Mouse (Mus musculus) left cerebral cortex, adult 9 months (tissue): ENCODE data around the gene Skida1.

ENCODE experiments used
- DNase-seq, 2 experiments: peaks; one replicate each; pipeline ENCODE4 v3.0.0; 2022; ENCODE audit warnings: low spot score in 2 of 2

Skida1 gene

DNA sequence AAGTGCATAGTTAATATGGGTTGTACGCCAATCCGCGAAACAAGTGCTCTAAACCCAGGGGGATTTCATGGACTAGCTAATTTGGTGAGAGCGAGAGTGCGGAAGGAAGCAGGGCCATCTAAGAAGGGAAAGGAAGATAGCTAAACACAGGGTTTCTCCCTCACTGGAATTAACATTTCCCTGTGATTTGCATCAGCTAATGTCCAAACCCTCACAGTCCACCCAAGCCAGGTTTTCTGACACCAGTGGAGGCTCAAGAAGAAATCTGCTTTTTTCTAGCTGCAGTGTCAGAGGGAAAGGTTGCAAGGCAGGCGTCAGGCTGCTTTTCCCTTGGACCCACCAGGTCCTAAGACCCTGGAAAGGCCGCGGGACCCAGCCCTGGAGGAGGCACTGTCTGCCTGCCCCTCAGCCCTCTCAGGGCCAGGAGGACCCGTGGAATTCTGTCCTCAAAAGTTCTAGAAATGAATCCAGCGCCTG, 9.9 kb downstream of the Skida1 start:
- DNase-seq: no peak

DNA sequence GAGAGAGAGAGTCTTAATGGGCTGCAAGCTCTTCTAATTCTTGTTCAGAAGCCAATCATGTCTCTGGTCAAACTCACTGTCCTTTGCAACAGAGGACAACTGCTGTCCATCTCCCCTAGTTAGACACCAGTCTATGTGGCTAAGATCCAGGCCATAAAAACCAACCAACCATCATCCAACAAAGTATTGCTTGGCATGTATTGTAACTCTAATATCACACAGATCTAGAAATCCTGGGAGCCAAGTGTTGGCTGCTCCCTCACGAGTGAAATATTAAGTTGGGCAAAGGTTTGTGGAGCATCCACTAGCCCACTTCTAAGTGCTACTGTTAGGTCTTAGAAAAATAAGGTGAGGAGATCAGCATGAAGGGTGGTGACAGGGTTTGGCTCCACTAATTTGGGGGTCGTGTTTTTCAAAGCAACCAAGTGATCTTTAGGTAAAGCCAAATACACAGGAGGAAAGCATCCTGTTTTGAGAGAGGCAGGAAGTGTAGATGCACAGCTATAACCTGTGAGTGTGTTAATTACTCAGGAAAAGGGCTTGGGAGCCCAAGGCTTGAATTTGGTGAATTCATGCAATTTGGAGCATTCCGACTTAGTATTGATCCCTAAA, 10.6 kb downstream of the Skida1 start:
- DNase-seq: no peak

DNA sequence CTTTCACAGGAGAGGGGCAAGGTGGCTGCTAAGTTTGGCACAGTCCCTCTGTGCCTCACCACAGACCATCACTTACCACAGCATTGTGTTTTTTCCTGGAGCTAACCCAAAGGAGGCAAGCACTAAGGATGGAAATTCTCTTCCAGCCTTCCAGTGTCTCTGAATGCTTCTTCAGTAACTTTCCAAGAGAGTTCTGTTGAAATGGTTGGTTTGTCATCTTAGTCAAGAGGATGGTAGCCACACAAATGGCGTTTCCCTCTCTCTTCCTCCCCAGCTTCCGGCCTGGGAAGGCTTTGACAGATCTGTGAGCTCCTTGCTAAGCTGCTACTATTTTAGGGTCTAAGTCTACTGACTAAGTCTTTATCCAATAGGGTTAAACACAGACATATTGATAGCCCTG, 11.4 kb downstream of the Skida1 start, which contains the start of gene A930004D18Rik:
TSS of gene A930004D18Rik (minus strand) at position 247 of the 400 bp plus-strand sequence.
- DNase-seq: no peak

DNA sequence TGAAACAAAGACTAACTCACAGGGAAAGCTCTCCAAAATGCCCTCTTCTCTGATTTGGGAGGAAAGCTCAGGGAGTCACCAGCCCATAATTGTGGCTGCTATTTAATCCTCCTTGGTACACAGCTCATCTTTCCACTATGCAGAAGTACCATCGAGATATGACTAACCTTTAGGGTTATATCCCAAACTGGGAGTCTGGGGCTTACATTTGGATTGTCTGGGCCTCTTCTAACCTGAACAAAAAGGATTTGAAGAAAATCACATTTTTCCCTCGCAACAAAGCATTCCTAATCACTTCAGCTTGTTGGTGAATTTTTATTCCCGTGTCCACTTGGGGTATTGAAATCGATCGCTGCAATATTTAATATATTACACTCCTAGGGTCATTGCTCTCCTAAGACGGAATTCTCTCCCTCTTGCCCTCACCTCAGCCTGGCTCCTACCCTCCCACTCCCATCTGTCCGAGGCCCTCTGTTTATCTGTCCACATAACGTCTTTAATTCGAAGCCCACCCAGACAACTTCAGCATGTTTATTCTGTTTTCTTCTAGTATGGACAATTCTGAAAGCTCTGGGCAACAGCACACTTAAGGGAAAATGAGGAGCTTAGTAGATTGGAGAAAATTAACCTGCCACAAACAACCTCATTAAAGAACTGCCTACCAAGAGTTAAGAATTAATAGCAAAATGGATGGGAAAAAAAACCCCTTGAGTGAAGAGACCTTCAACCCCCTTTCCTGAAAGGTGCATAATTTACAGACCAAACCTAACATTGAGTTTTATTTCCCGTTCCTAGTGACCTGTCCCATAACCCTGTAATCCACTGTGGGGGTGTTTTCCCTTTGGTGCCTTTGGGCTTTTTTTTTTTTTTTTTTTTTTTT, 14.2 kb downstream of the Skida1 start:
- no peak for DNase-seq

DNA sequence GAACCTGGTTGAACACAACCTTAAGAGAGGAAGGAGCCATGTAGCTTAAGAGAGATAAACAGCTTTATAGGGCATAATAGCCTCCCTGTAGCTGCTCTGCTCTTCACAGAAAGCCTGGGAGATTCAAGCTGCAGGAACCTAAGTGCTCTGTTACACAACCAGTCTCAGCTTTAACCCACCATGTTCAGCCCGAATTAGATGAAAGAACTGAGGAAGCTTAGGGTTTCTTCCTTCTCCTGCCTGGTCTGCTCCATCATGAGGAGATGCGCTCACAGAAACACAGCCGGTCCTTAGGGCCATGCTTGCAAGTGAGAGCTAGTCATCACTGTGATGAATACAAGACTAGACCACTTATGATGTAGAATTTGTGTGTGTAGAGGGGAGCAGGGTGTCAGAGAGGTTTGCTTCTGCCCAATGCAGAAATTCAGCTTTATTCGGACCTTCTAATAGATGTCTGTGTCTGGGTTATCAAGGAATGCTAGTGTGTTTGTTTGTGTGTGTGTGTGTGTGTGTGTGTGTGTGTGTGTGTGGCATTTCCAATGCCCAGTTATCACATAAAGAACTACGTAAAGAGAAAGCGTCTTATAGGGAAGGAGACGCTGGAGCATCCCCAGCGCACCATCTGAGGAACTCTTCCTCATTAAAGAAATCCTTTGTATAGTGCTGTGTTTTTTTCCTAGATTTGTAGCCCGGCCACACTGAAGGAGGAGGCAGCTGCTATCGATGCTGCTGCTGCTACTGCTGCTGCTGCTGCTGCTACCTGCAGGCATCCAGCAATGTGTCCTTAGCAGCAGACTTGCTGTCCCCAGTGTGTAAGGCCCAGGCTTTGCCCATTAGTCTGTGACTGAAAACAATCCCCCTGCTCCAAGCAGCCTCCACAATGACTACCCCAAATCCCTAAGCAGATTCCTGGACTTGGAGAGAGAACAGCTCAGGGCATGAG, 15.4 kb downstream of the Skida1 start:
- DNase-seq: no peak

DNA sequence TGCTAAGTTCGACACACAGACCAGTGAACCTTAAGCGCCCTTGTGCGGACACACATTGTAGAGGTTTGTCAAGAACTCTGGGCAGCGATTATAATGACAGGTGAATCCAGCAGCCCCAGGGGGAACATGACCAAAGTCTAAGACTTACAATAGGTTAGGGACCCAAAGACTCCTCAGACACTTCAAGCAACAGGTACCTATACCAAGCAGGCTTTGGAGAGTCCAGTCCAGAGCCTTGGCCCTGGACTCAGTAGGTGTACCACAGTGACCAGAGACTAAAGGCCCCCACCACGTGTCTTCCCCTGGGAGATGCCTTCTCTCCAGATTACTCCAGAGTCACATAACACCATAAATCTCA, 16.3 kb downstream of the Skida1 start:
- no peak for DNase-seq

DNA sequence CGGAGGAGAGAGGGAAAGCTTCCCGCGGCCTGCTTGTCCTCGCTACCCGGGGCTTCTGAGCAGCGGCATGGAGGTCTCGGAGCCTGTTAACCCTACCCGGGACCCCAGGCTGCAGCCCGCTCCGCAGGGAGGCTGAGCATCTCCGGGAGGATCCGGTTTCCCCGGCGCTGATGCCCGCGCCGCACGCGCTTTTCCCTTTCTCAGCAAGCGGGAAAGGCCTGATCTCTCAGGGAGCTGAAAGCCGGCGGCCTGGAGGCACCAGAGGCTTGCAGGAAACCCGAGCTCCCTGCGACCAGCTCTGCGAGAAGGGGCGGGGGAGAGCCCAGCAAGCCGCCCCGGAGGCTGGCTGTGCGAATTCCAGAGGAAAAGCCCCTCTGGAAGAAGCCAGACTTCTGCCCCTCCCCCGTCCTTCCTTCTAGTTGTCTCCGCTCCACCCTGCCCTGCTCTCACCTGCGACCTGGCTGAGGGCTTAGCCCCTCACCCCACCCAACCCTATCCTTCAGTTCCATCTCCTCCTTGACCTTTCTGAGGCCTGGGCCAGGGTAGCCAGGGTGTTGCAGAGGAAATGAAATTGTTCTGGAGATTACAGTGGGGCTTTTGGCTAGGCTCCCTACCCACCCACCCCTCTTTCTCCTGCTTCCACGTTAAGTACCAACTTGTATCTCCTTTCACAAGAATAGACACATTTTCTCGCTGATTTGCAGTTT, 16.9 kb downstream of the Skida1 start:
- DNase-seq: no peak

DNA sequence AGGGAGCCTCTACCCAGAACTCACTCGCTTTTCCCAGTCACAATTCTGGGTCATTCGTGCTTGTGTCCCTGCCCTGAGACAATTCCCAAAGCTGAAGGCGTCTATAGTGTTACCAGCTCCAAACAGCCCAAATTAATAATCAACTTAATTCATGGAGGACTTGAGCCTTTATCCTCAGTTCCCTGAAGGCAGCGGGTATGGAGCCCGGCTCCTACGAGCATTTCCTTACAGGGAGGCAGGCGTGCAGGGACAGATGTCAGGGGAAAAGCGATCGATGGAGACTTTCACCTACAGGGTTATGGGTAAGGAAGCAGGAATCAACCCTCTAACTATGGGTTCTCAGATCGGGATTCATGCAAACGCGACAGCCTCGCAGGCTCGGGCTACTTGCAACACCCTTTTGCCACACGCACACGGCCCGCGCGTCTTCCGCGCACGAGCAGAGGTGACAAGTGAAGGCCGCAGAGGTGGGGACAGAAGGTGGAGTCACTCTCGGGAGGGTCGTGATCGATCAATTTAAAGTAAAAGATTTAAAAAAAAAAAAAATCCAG, 17.5 kb downstream of the Skida1 start:
- no peak for DNase-seq

DNA sequence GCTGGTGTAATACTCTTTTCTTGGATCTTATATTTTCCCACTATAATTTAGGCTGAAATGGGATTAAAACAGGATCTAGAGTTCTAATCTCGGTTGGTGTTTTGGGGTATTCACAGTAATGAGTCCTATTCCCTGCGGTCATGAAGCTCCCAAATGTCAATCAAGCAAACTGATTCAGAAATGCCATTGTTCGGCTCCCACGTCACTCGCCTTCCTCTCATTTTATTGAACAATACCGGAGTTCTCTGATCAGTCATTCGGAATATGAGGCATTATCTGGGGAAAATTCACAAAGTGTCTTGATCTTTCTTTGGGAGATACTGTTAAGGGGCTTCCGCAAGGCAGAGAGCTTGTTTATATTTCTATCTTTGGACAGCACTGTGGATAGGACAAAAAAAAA, 18.3 kb downstream of the Skida1 start:
- DNase-seq: no peak

DNA sequence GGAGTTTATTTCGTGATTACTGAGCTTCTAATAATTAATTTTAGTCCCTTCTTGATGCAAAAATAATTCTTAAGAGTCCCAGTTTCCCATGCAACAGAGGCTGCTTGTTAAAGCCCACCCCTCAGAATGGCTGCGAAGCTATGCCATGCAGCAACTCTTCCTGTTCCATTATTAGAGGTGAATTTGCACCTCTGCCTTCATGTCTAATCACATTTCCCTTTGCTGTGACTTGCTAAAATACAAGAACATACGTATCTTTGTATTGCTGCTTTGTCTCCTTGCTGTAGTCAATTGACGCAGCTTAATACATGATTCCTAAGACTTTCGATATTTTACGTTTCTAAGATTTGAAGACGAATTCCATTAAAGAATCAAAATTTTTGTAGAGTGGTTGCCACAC, 19.2 kb downstream of the Skida1 start:
- DNase-seq: no peak

DNA sequence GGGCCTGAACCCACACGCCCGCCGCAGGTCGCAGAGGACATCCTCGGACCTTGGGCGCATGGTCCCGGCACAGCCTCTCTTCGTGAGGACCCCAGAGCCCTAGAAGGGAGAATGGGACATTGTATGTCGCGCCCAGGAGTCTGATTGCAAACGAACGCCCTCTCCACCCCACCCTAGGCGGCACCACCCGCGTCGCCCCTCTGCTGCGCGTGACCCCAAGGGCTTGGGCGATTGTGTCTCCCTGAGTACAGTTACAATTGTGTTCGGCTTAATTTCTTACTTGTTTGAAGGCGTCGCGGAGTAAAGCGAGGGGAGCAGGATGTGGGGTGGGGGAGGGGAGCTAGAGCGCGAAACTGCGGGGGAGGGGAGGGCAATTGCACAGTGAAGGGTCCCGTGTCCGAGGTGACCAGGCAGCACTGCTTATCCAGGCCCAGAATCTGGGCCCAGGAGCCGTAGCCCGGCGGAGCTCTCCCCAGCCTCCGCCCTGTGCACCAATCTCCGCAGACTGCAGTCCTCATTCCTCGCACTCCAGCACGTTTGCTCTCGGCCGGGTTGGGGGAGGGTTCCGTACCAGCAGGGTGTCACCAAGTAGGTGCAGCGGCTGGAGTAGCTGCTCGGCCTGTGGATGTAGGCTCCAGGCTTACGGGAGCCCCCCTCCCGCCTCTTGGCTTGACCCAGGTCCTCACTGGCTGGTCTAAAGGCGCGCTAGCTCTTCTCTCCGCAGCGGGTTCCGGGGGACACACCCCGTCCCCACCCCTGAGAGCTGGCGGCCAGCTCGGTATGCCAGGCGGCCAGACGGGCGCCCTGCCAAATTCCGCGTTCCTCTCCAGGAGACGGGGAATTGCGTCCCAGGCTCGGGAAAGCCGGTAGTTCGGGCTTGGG, 20.5 kb downstream of the Skida1 start:
- DNase-seq: peak in 1 of 2 experiments; percentile 81

DNA sequence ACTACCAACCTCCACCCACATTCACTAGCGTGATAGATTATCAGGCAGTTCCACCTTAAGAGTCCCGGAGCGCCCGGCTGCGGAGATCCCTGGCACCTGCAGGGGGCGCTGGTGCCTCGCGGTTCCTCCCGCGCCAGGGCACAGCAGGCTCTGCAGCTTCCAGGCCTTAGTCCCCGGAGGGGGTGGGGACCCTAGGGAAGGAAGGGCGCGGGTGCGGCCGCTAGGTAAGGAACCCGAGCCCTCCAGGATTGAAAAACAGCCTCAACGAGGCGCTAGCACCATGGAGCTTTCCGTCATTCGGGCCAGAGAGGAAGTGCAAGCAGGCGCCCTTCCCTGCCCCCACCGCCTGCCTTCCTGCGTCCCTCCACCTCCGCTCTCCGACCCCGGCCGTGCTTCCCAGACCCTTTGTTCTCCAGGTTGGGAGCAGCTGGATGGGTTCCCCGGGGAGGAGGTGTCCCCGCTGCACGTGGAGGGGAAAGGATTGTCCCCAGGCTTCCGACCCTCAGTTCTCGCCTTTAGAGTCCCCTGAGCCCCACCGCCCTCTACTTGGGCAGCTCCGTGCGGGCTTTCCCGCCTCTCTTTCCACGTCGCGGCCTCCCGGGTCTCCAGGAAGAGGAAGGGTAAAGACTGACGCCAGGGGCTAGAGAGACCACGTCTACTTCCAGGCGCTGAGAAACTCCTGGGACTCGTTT, 21.3 kb downstream of the Skida1 start:
- peak; percentile 77 to 95 for DNase-seq

DNA sequence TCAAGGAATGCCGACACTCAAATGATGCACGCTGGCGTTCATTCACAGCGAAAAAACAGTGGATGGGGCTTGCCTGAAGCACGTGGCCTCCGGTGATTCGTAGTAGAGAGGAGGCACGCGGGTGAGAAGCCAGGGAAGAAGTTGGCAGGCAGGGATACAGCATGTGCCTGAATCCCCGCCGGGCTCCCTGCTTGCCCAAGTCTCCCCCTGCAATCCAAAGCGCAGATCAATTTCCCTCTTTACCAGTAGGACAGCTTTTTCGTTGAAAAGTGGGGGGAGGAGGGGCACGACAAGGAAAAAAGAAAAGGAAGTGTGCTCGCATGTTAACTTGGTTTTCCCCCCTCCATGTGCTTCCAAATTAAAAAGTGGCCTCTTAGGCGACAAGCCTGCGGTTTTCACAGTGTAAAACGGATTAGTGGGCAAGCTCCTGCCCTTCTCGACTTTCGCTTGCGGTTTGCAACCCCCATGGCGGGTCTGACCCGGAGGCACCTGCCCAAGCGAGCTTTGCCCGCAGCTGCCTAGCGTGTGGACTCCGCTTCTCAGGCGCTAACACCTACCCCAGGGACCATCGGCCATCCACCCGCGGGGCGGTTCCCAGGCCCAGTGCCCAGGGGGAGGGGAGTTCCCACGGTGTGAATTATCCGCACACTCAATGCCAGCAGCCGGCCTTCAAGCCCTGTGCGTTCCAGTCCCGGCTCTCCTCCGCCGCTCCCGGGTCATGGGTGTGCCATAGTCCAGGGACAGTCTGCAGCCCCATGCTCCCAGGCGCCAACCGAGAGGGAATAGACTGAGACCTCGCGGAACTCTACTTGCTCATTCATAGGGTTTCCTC, 22.5 kb downstream of the Skida1 start:
- DNase-seq: peak in 1 of 2 experiments; percentile 40

DNA sequence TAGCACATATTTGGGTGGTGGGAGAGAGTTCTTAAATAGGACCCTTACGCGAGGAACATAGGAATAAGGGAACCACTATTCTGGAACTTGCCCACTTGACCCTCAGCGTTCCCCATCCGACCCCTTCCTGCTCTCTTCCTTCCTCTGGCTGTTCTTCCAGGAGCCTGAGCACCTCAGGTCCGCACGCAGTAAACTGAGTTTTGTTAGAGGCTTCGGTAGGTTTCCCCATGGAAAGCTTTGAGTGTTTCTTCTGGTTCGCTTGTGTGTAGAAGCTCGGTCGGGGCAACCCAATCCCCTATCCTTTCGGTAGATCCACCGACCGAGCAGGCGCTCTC, 23.1 kb downstream of the Skida1 start:
- DNase-seq: no peak

DNA sequence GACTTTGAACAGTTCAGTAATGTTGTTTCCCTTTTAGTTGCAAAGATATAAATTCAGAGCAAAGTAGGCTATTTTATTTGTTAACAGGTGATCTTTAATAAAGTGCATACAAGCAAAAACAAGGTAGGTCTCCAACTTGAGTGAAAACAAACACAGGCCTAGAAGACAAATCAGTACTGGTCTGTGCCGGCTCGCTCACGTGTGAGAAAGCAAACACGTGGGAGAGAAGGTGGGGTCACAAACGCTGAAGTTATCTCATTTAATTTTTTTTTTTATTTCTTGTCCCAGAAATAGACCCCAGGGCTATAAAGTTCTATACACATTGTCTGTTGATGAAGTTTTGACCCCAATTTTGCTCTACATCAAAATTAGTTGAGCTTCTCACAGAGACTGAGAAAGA, 23.7 kb downstream of the Skida1 start:
- DNase-seq: no peak

DNA sequence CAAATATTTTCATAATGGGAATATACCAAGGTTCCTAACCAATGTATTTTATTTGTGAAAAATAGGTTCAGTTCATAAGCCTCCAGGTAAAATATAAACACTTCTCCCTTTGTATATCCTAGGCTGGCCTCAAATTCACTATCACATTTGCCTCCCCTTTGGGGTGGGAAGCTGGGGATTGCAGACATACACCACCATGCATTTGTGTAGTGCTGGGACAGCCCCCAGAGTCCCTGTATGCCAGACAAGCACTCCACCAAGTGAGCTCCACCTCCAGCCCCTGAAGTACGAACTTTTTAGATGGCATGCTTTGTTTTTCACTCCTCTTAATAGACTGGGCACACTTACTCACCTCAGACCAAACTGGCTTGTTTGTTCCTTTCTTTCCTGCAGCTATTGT, 26.0 kb downstream of the Skida1 start:
- DNase-seq: no peak

DNA sequence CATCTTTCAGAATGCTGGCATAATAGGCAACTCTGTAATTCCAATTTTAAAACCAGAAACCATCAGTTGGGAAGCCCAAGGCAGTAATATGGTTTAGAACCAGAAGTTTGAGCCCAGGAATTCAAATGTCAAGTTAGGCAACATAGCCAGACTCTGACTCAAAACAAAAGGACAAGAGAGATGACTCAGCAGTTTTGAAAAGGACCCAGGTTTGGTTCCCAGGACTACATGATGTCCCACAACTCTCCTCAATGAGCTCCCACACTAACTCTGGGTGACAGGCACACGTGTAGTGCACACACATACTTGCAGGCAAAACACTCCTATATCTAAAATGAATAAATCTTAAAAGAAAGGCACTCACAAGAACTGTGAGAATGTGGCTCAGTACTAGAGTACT, 29.7 kb downstream of the Skida1 start:
- no peak for DNase-seq

DNA sequence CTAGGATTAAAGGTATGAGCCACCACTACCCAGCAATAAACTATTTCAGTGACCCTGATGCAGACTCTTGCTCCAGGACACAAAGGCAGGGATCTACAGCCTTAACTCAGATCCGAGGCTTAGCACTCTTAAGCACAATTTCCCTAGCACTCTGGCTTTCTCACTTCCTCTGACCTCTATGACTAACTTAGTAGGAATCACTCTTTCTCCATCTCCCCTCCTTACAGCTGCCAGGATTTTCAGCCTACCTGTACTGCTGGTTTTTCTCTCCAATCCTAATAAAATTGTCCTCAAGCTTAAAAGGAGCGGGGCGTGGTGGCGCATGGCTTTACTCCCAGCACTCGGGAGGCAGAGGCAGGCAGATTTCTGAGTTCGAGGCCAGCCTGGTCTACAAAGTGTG, 31.5 kb downstream of the Skida1 start:
- DNase-seq: no peak

DNA sequence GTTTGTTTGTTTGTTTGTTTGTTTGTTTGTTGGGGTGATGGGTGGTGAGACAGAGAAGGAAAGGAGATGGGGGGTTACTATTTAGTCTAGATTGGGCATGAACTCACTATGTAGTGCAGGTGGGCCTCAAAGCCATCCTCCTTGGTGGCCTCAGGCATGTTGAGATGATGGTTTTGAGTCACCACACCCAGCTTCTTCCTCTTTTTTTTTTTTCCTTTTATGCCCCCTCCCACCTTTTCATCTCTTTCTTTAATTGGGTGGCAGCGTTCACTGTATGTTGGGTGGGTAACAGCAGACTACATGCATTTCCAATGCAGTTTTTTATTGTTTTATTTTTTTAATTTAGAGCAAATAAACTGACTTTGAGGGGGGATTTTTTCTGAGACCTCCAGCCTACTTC, 32.2 kb downstream of the Skida1 start:
- no peak for DNase-seq
